Mouse (Mus musculus): ENCODE measurements around the gene Ctc1. TPM values are rescaled to one million over a fixed set of nuclear protein-coding genes. Genes with fewer than 3 reads are reported as not detected.
A peak's percentile ranks its signal among the peaks of the same experiment; 100 is the strongest.

Ctc1 gene
- total and polyA plus RNA-seq, 2 experiments from 2014 or later: 18.6 to 40.0 TPM

- peak overlapping the region; percentile 41; the same call in 1 of the 2 replicates for H3K9ac ChIP-seq (replicated peaks; ENCODE audit: low read depth, low read length)
- no peaks in the 10 kb centered on the region for H3K9me3 ChIP-seq (replicated peaks; ENCODE audit: control insufficient read depth, low read length)
- peaks cover 31% of the 10 kb centered on the region for H3K4me1 ChIP-seq (ENCODE audit: control insufficient read depth, insufficient read depth)
- no peaks in the 10 kb centered on the region for H3K36me3 ChIP-seq (replicated peaks; ENCODE audit: control insufficient read depth, insufficient read depth, low read length)
- no peak overlapping the region for H3K4me3 ChIP-seq (ENCODE audit: low read depth, low read length)
- H3K27me3 ChIP-seq (ENCODE audit: control insufficient read depth, insufficient read depth, low read length): no peaks in the 10 kb centered on the region
- TF ChIP-seq EP300 (IDR thresholded peaks at IDR 0.05; ENCODE audit: low read depth) (no peak), CTCF (IDR thresholded peaks at IDR 0.05; ENCODE audit: low read depth) (peak; percentile 87)
- DNase-seq (ENCODE audit: low spot score) (peak; percentile 94), ATAC-seq (ENCODE audit: insufficient read depth, low read depth) (peak; percentile 22; the same call in 1 of the 2 replicates)
- H3K4me2 ChIP-seq (ENCODE audit: low read depth, low read length): peak overlapping the region; percentile 59; the same call in 1 of the 2 replicates
- H3K27ac ChIP-seq (ENCODE audit: low read depth): peak overlapping the region; percentile 75
- 5% methylated on average over 8 of the region's 8 CpGs for WGBS
These were observed 51.2 kb downstream of the Ctc1 start for GRCm38 (mm10) chr11:69066956-69067355.

GRCm38 (mm10) chr11:69067601-69068000 lies 51.9 kb downstream of the Ctc1 start:
- Histone ChIP-seq H3K9ac (replicated peaks; ENCODE audit: low read depth, low read length) (peak overlapping the region; percentile 44), H3K27ac (ENCODE audit: low read depth) (peak overlapping the region; percentile 75), H3K4me2 (ENCODE audit: low read depth, low read length) (peak overlapping the region; percentile 28), H3K9me3 (replicated peaks; ENCODE audit: control insufficient read depth, low read length) (no peaks in the 10 kb centered on the region), H3K4me1 (ENCODE audit: control insufficient read depth, insufficient read depth) (peaks cover 30% of the 10 kb centered on the region), H3K27me3 (ENCODE audit: control insufficient read depth, insufficient read depth, low read length) (no peaks in the 10 kb centered on the region), H3K36me3 (replicated peaks; ENCODE audit: control insufficient read depth, insufficient read depth, low read length) (no peaks in the 10 kb centered on the region), H3K4me3 (ENCODE audit: low read depth, low read length) (0 out of 2 replicates have a peak overlapping the region, but pooled peaks have one; percentile 8)
- DNase-seq (ENCODE audit: low spot score): peak; percentile 78
- no peak for ATAC-seq (ENCODE audit: insufficient read depth, low read depth)
- TF ChIP-seq CTCF (IDR thresholded peaks at IDR 0.05; ENCODE audit: low read depth) (no peak), EP300 (IDR thresholded peaks at IDR 0.05; ENCODE audit: low read depth) (no peak; the same call in 1 of the 2 replicates)
- 6% methylated on average over 6 of the region's 6 CpGs for WGBS

- Histone ChIP-seq H3K27ac (ENCODE audit: low read depth) (peak overlapping the region; percentile 82), H3K27me3 (ENCODE audit: control insufficient read depth, insufficient read depth, low read length) (no peaks in the 10 kb centered on the region), H3K4me1 (ENCODE audit: control insufficient read depth, insufficient read depth) (peaks cover 22% of the 10 kb centered on the region), H3K9ac (replicated peaks; ENCODE audit: low read depth, low read length) (peak overlapping the region; percentile 70), H3K9me3 (replicated peaks; ENCODE audit: control insufficient read depth, low read length) (no peaks in the 10 kb centered on the region), H3K36me3 (replicated peaks; ENCODE audit: control insufficient read depth, insufficient read depth, low read length) (no peaks in the 10 kb centered on the region), H3K4me2 (ENCODE audit: low read depth, low read length) (peak overlapping the region; percentile 89), H3K4me3 (ENCODE audit: low read depth, low read length) (peak overlapping the region; percentile 61)
- TF ChIP-seq EP300 (IDR thresholded peaks at IDR 0.05; ENCODE audit: low read depth) (no peak), CTCF (IDR thresholded peaks at IDR 0.05; ENCODE audit: low read depth) (no peak)
- ATAC-seq (ENCODE audit: insufficient read depth, low read depth) (no peak), DNase-seq (ENCODE audit: low spot score) (no peak)
- WGBS: 1% methylated on average over 13 of the region's 13 CpGs
These were observed 54.4 kb downstream of the Ctc1 start for GRCm38 (mm10) chr11:69070093-69070492.

GRCm38 (mm10) chr11:69070590-69071222 lies 55.0 kb downstream of the Ctc1 start, which contains the start of gene Tmem107:
Gene Tmem107 (plus strand): TSS chr11:69070806.
- DNase-seq (ENCODE audit: low spot score) (peak; percentile 94), ATAC-seq (ENCODE audit: insufficient read depth, low read depth) (peak; percentile 73)
- Histone ChIP-seq H3K4me1 (ENCODE audit: control insufficient read depth, insufficient read depth) (peaks cover 22% of the 10 kb centered on the region), H3K4me2 (ENCODE audit: low read depth, low read length) (peak within 1 kb of the TSS; percentile 89), H3K27ac (ENCODE audit: low read depth) (peak within 1 kb of the TSS; percentile 82), H3K9me3 (replicated peaks; ENCODE audit: control insufficient read depth, low read length) (no peaks in the 10 kb centered on the region), H3K4me3 (ENCODE audit: low read depth, low read length) (peak within 1 kb of the TSS; percentile 61), H3K9ac (replicated peaks; ENCODE audit: low read depth, low read length) (peak within 1 kb of the TSS; percentile 70), H3K36me3 (replicated peaks; ENCODE audit: control insufficient read depth, insufficient read depth, low read length) (no peaks in the 10 kb centered on the region), H3K27me3 (ENCODE audit: control insufficient read depth, insufficient read depth, low read length) (no peaks in the 10 kb centered on the region)
- WGBS: under 1% methylated on average over 47 of the region's 47 CpGs
- TF ChIP-seq EP300 (IDR thresholded peaks at IDR 0.05; ENCODE audit: low read depth) (peak; percentile 89), CTCF (IDR thresholded peaks at IDR 0.05; ENCODE audit: low read depth) (no peak)

- H3K9me3 ChIP-seq (replicated peaks; ENCODE audit: control insufficient read depth, low read length): no peaks in the 10 kb centered on the region
- H3K4me1 ChIP-seq (ENCODE audit: control insufficient read depth, insufficient read depth): peaks cover 17% of the 10 kb centered on the region
- no peak for DNase-seq (ENCODE audit: low spot score)
- ATAC-seq (ENCODE audit: insufficient read depth, low read depth): no peak
- H3K4me3 ChIP-seq (ENCODE audit: low read depth, low read length): peak overlapping the region; percentile 61
- H3K4me2 ChIP-seq (ENCODE audit: low read depth, low read length): peak overlapping the region; percentile 89
- no peaks in the 10 kb centered on the region for H3K27me3 ChIP-seq (ENCODE audit: control insufficient read depth, insufficient read depth, low read length)
- peak overlapping the region; percentile 82 for H3K27ac ChIP-seq (ENCODE audit: low read depth)
- no peaks in the 10 kb centered on the region for H3K36me3 ChIP-seq (replicated peaks; ENCODE audit: control insufficient read depth, insufficient read depth, low read length)
- 23% methylated on average over 9 of the region's 9 CpGs for WGBS
- H3K9ac ChIP-seq (replicated peaks; ENCODE audit: low read depth, low read length): peak overlapping the region; percentile 70; the same call in 1 of the 2 replicates
- no peak for TF ChIP-seq EP300 (IDR thresholded peaks at IDR 0.05; ENCODE audit: low read depth)
- no peak for TF ChIP-seq CTCF (IDR thresholded peaks at IDR 0.05; ENCODE audit: low read depth)
These were observed 55.6 kb downstream of the Ctc1 start for GRCm38 (mm10) chr11:69071262-69071661.

Measured in heart, postnatal 0 days (tissue).